Mouse (Mus musculus): Measurements from ENCODE around the gene Plbd1. TPM values are rescaled to one million over a fixed set of nuclear protein-coding genes. Genes with fewer than 3 reads are reported as not detected.

The Plbd1 gene
- polyA plus RNA-seq, 1 experiment from 2014 or later, result 0.50 TPM

DNA sequence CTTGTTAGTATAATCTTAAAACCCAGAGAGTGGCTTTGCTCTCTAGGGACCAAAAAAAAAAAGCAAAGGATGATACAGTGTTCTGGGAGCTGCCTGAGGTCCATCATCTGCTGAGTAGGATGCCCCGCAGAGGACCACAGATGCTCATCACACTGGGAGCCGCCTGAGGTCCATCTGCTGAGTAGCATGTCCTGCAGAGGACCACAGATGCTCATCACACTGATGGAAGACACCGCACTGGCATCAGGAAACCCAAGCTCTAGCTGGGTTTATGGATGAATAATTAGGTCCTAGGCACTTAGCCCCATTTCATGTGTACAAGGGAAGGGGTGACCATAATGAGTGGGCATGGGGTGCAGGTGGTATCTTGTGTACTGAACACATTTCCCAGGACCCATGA lies 47.6 kb downstream of the Plbd1 start:
- ATAC-seq (ENCODE audit: low FRiP score, low TSS enrichment) (no peak), DNase-seq (no peak)
- Histone ChIP-seq H3K4me1 (ENCODE audit: control insufficient read depth, insufficient read depth, low read length) (no peaks in the 10 kb centered on the region), H3K4me3 (replicated peaks; ENCODE audit: low read depth, low read length) (no peak overlapping the region), H3K9ac (replicated peaks; ENCODE audit: low read length) (no peak overlapping the region), H3K36me3 (ENCODE audit: control insufficient read depth, insufficient read depth, low read length) (peaks cover 23% of the 10 kb centered on the region), H3K4me2 (ENCODE audit: low read length) (no peak overlapping the region), H3K27me3 (ENCODE audit: control insufficient read depth, insufficient read depth, low read length) (no peaks in the 10 kb centered on the region), H3K27ac (replicated peaks; ENCODE audit: low read depth, low read length) (no peak overlapping the region), H3K9me3 (ENCODE audit: control insufficient read depth, low read length) (no peaks in the 10 kb centered on the region)
- WGBS, result 90% methylated on average over 3 of the region's 3 CpGs

DNA sequence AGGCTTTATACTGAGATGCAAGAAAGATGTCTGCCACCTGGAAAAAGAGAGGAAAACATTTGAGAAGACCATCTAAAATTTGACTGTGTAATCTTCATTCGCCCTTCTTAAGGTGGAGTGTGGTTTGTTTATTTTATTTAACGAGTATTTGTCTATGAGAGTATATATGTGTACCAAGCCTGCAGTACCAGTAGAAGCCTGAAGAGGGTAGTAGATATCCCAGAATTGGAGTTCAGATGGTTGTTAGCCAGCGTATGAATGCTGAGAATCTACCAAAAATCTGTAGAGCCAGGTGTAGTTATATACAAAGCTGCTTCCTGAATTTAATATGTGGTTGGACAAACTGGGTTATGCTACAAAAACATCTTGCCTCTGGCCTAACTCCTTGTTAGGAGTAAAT lies 49.4 kb downstream of the Plbd1 start:
- ATAC-seq (ENCODE audit: low FRiP score, low TSS enrichment) (no peak), DNase-seq (no peak)
- no peak overlapping the region for H3K9ac ChIP-seq (replicated peaks; ENCODE audit: low read length)
- H3K36me3 ChIP-seq (ENCODE audit: control insufficient read depth, insufficient read depth, low read length), result peaks cover 40% of the 10 kb centered on the region
- no peaks in the 10 kb centered on the region for H3K9me3 ChIP-seq (ENCODE audit: control insufficient read depth, low read length)
- no peak overlapping the region for H3K4me3 ChIP-seq (replicated peaks; ENCODE audit: low read depth, low read length)
- no peaks in the 10 kb centered on the region for H3K4me1 ChIP-seq (ENCODE audit: control insufficient read depth, insufficient read depth, low read length)
- 93% methylated on average over 3 of the region's 3 CpGs for WGBS
- H3K4me2 ChIP-seq (ENCODE audit: low read length), result no peak overlapping the region
- H3K27ac ChIP-seq (replicated peaks; ENCODE audit: low read depth, low read length), result no peak overlapping the region
- H3K27me3 ChIP-seq (ENCODE audit: control insufficient read depth, insufficient read depth, low read length), result no peaks in the 10 kb centered on the region

DNA sequence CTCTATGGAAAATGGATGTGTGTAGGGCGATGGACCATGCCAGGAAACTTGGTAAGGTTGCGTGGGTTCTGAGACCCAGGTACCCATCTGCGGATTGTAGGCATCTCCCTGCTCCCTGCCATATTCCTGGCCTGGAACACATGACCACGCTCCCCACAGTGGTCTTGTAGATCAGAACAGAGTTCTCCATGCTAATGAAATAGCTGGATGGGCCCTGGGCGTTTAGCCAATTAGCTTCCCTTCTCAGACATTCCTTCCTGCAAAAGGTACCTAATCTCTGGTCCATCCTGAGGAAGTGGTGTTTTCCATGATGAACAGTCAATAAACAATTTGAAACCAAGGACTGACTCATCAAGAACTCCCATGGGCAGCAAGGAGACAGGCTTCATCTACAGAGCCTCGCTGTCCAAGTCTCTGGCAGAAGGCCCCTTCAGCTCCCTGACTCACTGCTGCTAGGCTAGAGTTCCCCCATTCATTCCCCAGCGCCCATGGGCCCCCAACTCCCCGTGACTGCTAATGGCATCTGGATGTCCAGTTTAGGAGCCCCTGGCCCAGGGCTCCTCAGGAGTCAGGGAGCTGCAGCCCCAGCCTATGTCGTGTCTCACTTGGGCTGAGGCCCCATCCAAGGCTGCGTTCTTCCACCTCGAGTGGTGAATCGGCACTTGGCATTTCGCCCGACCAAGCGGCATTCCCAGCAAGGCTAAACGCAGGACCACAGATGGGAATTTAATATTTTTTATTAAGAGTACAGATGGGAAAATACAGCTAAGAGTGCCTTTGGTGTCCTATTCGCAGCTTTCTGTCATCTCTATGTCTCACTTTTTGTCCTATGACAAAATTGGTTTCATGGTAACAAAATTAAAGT lies 50.1 kb downstream of the Plbd1 start:
- H3K4me1 ChIP-seq (ENCODE audit: control insufficient read depth, insufficient read depth, low read length), result no peaks in the 10 kb centered on the region
- DNase-seq (no peak), ATAC-seq (ENCODE audit: low FRiP score, low TSS enrichment) (no peak)
- H3K27ac ChIP-seq (replicated peaks; ENCODE audit: low read depth, low read length), result no peak overlapping the region
- H3K4me3 ChIP-seq (replicated peaks; ENCODE audit: low read depth, low read length), result no peak overlapping the region
- H3K9ac ChIP-seq (replicated peaks; ENCODE audit: low read length), result no peak overlapping the region
- WGBS, result 95% methylated on average over 17 of the region's 17 CpGs
- H3K9me3 ChIP-seq (ENCODE audit: control insufficient read depth, low read length), result no peaks in the 10 kb centered on the region
- H3K27me3 ChIP-seq (ENCODE audit: control insufficient read depth, insufficient read depth, low read length), result no peaks in the 10 kb centered on the region
- H3K4me2 ChIP-seq (ENCODE audit: low read length), result no peak overlapping the region
- peaks cover 46% of the 10 kb centered on the region for H3K36me3 ChIP-seq (ENCODE audit: control insufficient read depth, insufficient read depth, low read length)

DNA sequence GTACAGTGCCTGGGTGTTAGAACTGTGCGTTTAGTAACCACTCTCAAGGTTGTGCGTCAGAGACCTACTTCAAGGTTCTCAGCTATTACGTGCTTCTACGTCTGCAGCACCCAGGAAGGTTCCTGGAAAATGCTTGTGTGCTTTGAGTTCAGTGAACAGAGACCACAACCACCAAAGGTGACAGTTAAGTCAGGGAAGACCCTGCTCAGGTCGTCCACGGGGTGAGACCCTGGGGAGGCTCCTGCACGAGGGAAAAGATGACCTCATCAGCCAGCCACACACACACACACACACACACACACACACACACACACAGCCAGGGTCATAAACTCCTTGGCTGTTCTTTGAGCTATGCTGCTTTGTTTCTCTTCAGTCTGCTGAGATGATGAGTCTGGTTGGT lies 59.1 kb downstream of the Plbd1 start:
- Histone ChIP-seq H3K4me2 (ENCODE audit: low read length) (no peak overlapping the region), H3K9me3 (ENCODE audit: control insufficient read depth, low read length) (no peaks in the 10 kb centered on the region), H3K27ac (replicated peaks; ENCODE audit: low read depth, low read length) (no peak overlapping the region), H3K9ac (replicated peaks; ENCODE audit: low read length) (no peak overlapping the region), H3K4me3 (replicated peaks; ENCODE audit: low read depth, low read length) (no peak overlapping the region), H3K4me1 (ENCODE audit: control insufficient read depth, insufficient read depth, low read length) (no peaks in the 10 kb centered on the region), H3K27me3 (ENCODE audit: control insufficient read depth, insufficient read depth, low read length) (no peaks in the 10 kb centered on the region), H3K36me3 (ENCODE audit: control insufficient read depth, insufficient read depth, low read length) (peaks cover 87% of the 10 kb centered on the region)
- DNase-seq, result no peak
- 88% methylated on average over 7 of the region's 7 CpGs for WGBS
- ATAC-seq (ENCODE audit: low FRiP score, low TSS enrichment), result no peak

DNA sequence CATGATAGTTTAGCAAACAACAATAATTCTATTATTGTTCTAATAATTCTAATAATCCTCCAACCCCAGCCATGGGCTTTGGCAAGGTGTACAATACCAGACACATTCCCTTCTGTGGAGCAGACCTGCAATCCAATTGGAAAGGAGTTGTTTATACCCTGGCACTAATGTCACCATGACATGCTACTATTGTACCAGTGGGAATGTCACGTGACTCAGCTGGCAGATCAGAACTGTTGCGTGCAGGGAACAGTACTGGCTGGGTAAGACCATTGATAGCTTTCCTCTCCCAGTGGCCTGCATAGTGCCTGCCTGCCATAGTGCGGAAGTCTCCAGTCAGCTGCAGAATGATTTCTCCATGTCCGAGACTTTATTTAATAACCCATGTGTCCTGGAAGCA lies 67.2 kb downstream of the Plbd1 start:
- Histone ChIP-seq H3K4me1 (ENCODE audit: control insufficient read depth, insufficient read depth, low read length) (no peaks in the 10 kb centered on the region), H3K36me3 (ENCODE audit: control insufficient read depth, insufficient read depth, low read length) (peaks cover 71% of the 10 kb centered on the region), H3K27ac (replicated peaks; ENCODE audit: low read depth, low read length) (no peak overlapping the region), H3K4me3 (replicated peaks; ENCODE audit: low read depth, low read length) (no peak overlapping the region), H3K27me3 (ENCODE audit: control insufficient read depth, insufficient read depth, low read length) (no peaks in the 10 kb centered on the region), H3K9me3 (ENCODE audit: control insufficient read depth, low read length) (no peaks in the 10 kb centered on the region), H3K4me2 (ENCODE audit: low read length) (no peak overlapping the region), H3K9ac (replicated peaks; ENCODE audit: low read length) (no peak overlapping the region)
- DNase-seq, result no peak
- ATAC-seq (ENCODE audit: low FRiP score, low TSS enrichment), result no peak
- 91% methylated on average over 4 of the region's 4 CpGs for WGBS

DNA sequence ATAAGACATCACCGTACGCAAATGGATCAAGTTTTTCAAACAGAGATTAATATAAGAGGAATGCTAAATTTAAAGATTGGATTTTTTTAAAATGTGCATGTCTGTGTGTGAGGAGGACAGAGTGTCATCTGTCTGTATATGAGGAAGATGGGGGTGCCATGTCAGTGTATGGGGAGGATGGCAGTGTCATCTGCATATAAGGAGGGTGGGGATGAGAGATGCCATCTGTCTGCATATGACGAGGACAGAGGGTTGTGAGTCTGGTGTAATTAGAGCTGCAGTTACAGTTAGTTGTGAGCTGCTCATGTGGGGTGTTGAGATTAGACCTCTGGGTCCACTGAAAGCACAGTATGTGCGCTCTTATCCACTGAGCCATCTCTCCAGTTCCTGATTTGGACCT lies 71.0 kb downstream of the Plbd1 start:
- H3K4me1 ChIP-seq (ENCODE audit: control insufficient read depth, insufficient read depth, low read length), result no peaks in the 10 kb centered on the region
- WGBS, result 84% methylated on average over 4 of the region's 4 CpGs
- H3K27ac ChIP-seq (replicated peaks; ENCODE audit: low read depth, low read length), result no peak overlapping the region
- H3K9ac ChIP-seq (replicated peaks; ENCODE audit: low read length), result no peak overlapping the region
- H3K27me3 ChIP-seq (ENCODE audit: control insufficient read depth, insufficient read depth, low read length), result no peaks in the 10 kb centered on the region
- peaks cover 70% of the 10 kb centered on the region for H3K36me3 ChIP-seq (ENCODE audit: control insufficient read depth, insufficient read depth, low read length)
- no peak overlapping the region for H3K4me2 ChIP-seq (ENCODE audit: low read length)
- H3K9me3 ChIP-seq (ENCODE audit: control insufficient read depth, low read length), result no peaks in the 10 kb centered on the region
- no peak for DNase-seq
- ATAC-seq (ENCODE audit: low FRiP score, low TSS enrichment), result no peak
- no peak overlapping the region for H3K4me3 ChIP-seq (replicated peaks; ENCODE audit: low read depth, low read length)

DNA sequence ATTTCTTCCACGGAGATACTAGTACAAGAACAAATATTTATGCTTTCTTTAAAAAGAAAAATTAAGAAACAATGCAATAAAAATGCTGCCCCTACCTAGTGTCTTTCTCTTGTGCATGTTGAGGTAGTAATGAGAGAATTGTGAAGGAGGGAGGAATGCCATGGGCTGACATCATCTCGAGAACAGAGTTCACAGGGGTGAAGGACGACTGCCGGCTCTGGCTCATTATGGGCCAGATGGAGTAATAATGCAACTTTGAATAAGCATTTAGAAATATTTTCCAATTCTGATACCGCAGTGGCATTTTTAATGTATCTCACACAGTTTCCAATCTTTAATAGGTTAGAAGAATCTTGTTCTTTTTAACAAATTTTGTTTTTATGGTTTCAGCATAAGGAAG lies 95.7 kb downstream of the Plbd1 start:
- DNase-seq (no peak), ATAC-seq (ENCODE audit: low FRiP score, low TSS enrichment) (no peak)
- Histone ChIP-seq H3K36me3 (ENCODE audit: control insufficient read depth, insufficient read depth, low read length) (peaks cover 70% of the 10 kb centered on the region), H3K4me3 (replicated peaks; ENCODE audit: low read depth, low read length) (no peak overlapping the region), H3K4me2 (ENCODE audit: low read length) (no peak overlapping the region), H3K9ac (replicated peaks; ENCODE audit: low read length) (no peak overlapping the region), H3K4me1 (ENCODE audit: control insufficient read depth, insufficient read depth, low read length) (no peaks in the 10 kb centered on the region), H3K9me3 (ENCODE audit: control insufficient read depth, low read length) (peaks cover 14% of the 10 kb centered on the region), H3K27ac (replicated peaks; ENCODE audit: low read depth, low read length) (no peak overlapping the region), H3K27me3 (ENCODE audit: control insufficient read depth, insufficient read depth, low read length) (no peaks in the 10 kb centered on the region)
- WGBS, result 94% methylated on average over 5 of the region's 5 CpGs

Other genes starting within 250 kb of the Plbd1 start
- gene E330021D16Rik, start 246.4 kb downstream of the Plbd1 start, polyA plus RNA-seq (2014; fragmentation: Nextera tagmentation; extraction: Ambion mirVana), result not detected in 2 replicates
- 49.8 and 57.9 TPM in 2 replicates for gene Atf7ip, start 155.8 kb downstream of the Plbd1 start, polyA plus RNA-seq (2014; fragmentation: Nextera tagmentation; extraction: Ambion mirVana)
- 0.62 and 1.1 TPM in 2 replicates for gene Gucy2c, start 119.8 kb upstream of the Plbd1 start, polyA plus RNA-seq (2014; fragmentation: Nextera tagmentation; extraction: Ambion mirVana)
- 1.2 TPM in 2 replicates for gene Hist4h4, start 142.5 kb upstream of the Plbd1 start, polyA plus RNA-seq (2014; fragmentation: Nextera tagmentation; extraction: Ambion mirVana)
- gene H2afj, start 146.3 kb upstream of the Plbd1 start, polyA plus RNA-seq (2014; fragmentation: Nextera tagmentation; extraction: Ambion mirVana), result 101 and 116 TPM in 2 replicates
- 1.2 and 1.6 TPM in 2 replicates for gene BC049715, start 165.7 kb upstream of the Plbd1 start, polyA plus RNA-seq (2014; fragmentation: Nextera tagmentation; extraction: Ambion mirVana)
- gene Wbp11, start 166.3 kb upstream of the Plbd1 start, polyA plus RNA-seq (2014; fragmentation: Nextera tagmentation; extraction: Ambion mirVana), result 65.6 and 88.1 TPM in 2 replicates
- 0.14 and 0.34 TPM in 2 replicates for gene Smco3, start 173.5 kb upstream of the Plbd1 start, polyA plus RNA-seq (2014; fragmentation: Nextera tagmentation; extraction: Ambion mirVana)
- not detected in 2 replicates for gene Art4, start 195.8 kb upstream of the Plbd1 start, polyA plus RNA-seq (2014; fragmentation: Nextera tagmentation; extraction: Ambion mirVana)
- gene Mgp, start 213.9 kb upstream of the Plbd1 start, polyA plus RNA-seq (2014; fragmentation: Nextera tagmentation; extraction: Ambion mirVana), result 0.65 and 3.5 TPM in 2 replicates